Mouse (Mus musculus): ENCODE results near the gene Gimap8. TPM values are rescaled to one million over a fixed set of nuclear protein-coding genes. Genes with fewer than 3 reads are reported as not detected.

Gimap8 gene
- polyA plus RNA-seq, 1 experiment = 0.21 TPM

- Histone ChIP-seq H3K27ac (ENCODE audit: control insufficient read depth, insufficient read depth, low read depth, low read length) (no peak overlapping the region), H3K27me3 (ENCODE audit: control insufficient read depth, insufficient read depth, low read length) (no peaks in the 10 kb centered on the region)
Observed at GRCm38 (mm10) chr6:48627511-48627924, 19.5 kb upstream of the Gimap8 start.

GRCm38 (mm10) chr6:48628377-48628776 is 18.7 kb upstream of the Gimap8 start:
- Histone ChIP-seq H3K27me3 (ENCODE audit: control insufficient read depth, insufficient read depth, low read length) (no peaks in the 10 kb centered on the region), H3K36me3 (ENCODE audit: control insufficient read depth, insufficient read depth, low read length) (no peaks in the 10 kb centered on the region), H3K4me3 (ENCODE audit: control insufficient read depth, low read depth, low read length) (no peak overlapping the region), H3K4me1 (ENCODE audit: control insufficient read depth, insufficient read depth, low read length) (peaks cover 9% of the 10 kb centered on the region), H3K27ac (ENCODE audit: control insufficient read depth, insufficient read depth, low read depth, low read length) (no peak overlapping the region)
- TF ChIP-seq POLR2A (IDR thresholded peaks at IDR 0.05; ENCODE audit: control insufficient read depth, low read depth, low read length) (no peak), CTCF (IDR thresholded peaks at IDR 0.05; ENCODE audit: control insufficient read depth, insufficient read depth, insufficient replicate concordance, low read depth, low read length) (no peak)

More at GRCm38 (mm10) chr6:48627511-48627924, 19.5 kb upstream of the Gimap8 start:
- H3K4me1 ChIP-seq (ENCODE audit: control insufficient read depth, insufficient read depth, low read length) = peaks cover 9% of the 10 kb centered on the region
- H3K36me3 ChIP-seq (ENCODE audit: control insufficient read depth, insufficient read depth, low read length) = no peaks in the 10 kb centered on the region
- TF ChIP-seq CTCF (IDR thresholded peaks at IDR 0.05; ENCODE audit: control insufficient read depth, insufficient read depth, insufficient replicate concordance, low read depth, low read length) (no peak), POLR2A (IDR thresholded peaks at IDR 0.05; ENCODE audit: control insufficient read depth, low read depth, low read length) (no peak)
- peak overlapping the region; percentile 39 for H3K4me3 ChIP-seq (ENCODE audit: control insufficient read depth, low read depth, low read length)

- peak overlapping the region; percentile 56 for H3K4me3 ChIP-seq (ENCODE audit: control insufficient read depth, low read depth, low read length)
- H3K4me1 ChIP-seq (ENCODE audit: control insufficient read depth, insufficient read depth, low read length) = peaks cover 9% of the 10 kb centered on the region
- H3K27ac ChIP-seq (ENCODE audit: control insufficient read depth, insufficient read depth, low read depth, low read length) = no peak overlapping the region
- TF ChIP-seq POLR2A (IDR thresholded peaks at IDR 0.05; ENCODE audit: control insufficient read depth, low read depth, low read length) (no peak), CTCF (IDR thresholded peaks at IDR 0.05; ENCODE audit: control insufficient read depth, insufficient read depth, insufficient replicate concordance, low read depth, low read length) (no peak)
- H3K36me3 ChIP-seq (ENCODE audit: control insufficient read depth, insufficient read depth, low read length) = no peaks in the 10 kb centered on the region
- no peaks in the 10 kb centered on the region for H3K27me3 ChIP-seq (ENCODE audit: control insufficient read depth, insufficient read depth, low read length)
Observed at GRCm38 (mm10) chr6:48628808-48629660, 18.0 kb upstream of the Gimap8 start.

- H3K27me3 ChIP-seq (ENCODE audit: control insufficient read depth, insufficient read depth, low read length) = no peaks in the 10 kb centered on the region
Observed at GRCm38 (mm10) chr6:48629661-48630034, 17.4 kb upstream of the Gimap8 start.

GRCm38 (mm10) chr6:48630831-48631230 is 16.2 kb upstream of the Gimap8 start:
- H3K4me1 ChIP-seq (ENCODE audit: control insufficient read depth, insufficient read depth, low read length) = peaks cover 9% of the 10 kb centered on the region
- H3K27ac ChIP-seq (ENCODE audit: control insufficient read depth, insufficient read depth, low read depth, low read length) = no peak overlapping the region
- no peaks in the 10 kb centered on the region for H3K36me3 ChIP-seq (ENCODE audit: control insufficient read depth, insufficient read depth, low read length)
- TF ChIP-seq POLR2A (IDR thresholded peaks at IDR 0.05; ENCODE audit: control insufficient read depth, low read depth, low read length) (no peak), CTCF (IDR thresholded peaks at IDR 0.05; ENCODE audit: control insufficient read depth, insufficient read depth, insufficient replicate concordance, low read depth, low read length) (no peak)
- no peaks in the 10 kb centered on the region for H3K27me3 ChIP-seq (ENCODE audit: control insufficient read depth, insufficient read depth, low read length)
- no peak overlapping the region for H3K4me3 ChIP-seq (ENCODE audit: control insufficient read depth, low read depth, low read length)

More at GRCm38 (mm10) chr6:48629661-48630034, 17.4 kb upstream of the Gimap8 start:
- peaks cover 9% of the 10 kb centered on the region for H3K4me1 ChIP-seq (ENCODE audit: control insufficient read depth, insufficient read depth, low read length)
- no peak overlapping the region for H3K27ac ChIP-seq (ENCODE audit: control insufficient read depth, insufficient read depth, low read depth, low read length)
- no peaks in the 10 kb centered on the region for H3K36me3 ChIP-seq (ENCODE audit: control insufficient read depth, insufficient read depth, low read length)
- no peak for TF ChIP-seq CTCF (IDR thresholded peaks at IDR 0.05; ENCODE audit: control insufficient read depth, insufficient read depth, insufficient replicate concordance, low read depth, low read length)
- TF ChIP-seq POLR2A (IDR thresholded peaks at IDR 0.05; ENCODE audit: control insufficient read depth, low read depth, low read length) = no peak
- H3K4me3 ChIP-seq (ENCODE audit: control insufficient read depth, low read depth, low read length) = peak overlapping the region; percentile 56

GRCm38 (mm10) chr6:48635105-48635504 is 11.9 kb upstream of the Gimap8 start:
- Histone ChIP-seq H3K27ac (ENCODE audit: control insufficient read depth, insufficient read depth, low read depth, low read length) (no peak overlapping the region), H3K4me3 (ENCODE audit: control insufficient read depth, low read depth, low read length) (no peak overlapping the region), H3K36me3 (ENCODE audit: control insufficient read depth, insufficient read depth, low read length) (no peaks in the 10 kb centered on the region), H3K4me1 (ENCODE audit: control insufficient read depth, insufficient read depth, low read length) (no peaks in the 10 kb centered on the region; the same call in 1 of the 2 replicates), H3K27me3 (ENCODE audit: control insufficient read depth, insufficient read depth, low read length) (no peaks in the 10 kb centered on the region)
- TF ChIP-seq POLR2A (IDR thresholded peaks at IDR 0.05; ENCODE audit: control insufficient read depth, low read depth, low read length) = no peak
- TF ChIP-seq CTCF (IDR thresholded peaks at IDR 0.05; ENCODE audit: control insufficient read depth, insufficient read depth, insufficient replicate concordance, low read depth, low read length) = no peak

- Histone ChIP-seq H3K36me3 (ENCODE audit: control insufficient read depth, insufficient read depth, low read length) (no peaks in the 10 kb centered on the region), H3K27ac (ENCODE audit: control insufficient read depth, insufficient read depth, low read depth, low read length) (no peak overlapping the region), H3K27me3 (ENCODE audit: control insufficient read depth, insufficient read depth, low read length) (no peaks in the 10 kb centered on the region), H3K4me1 (ENCODE audit: control insufficient read depth, insufficient read depth, low read length) (no peaks in the 10 kb centered on the region; the same call in 1 of the 2 replicates), H3K4me3 (ENCODE audit: control insufficient read depth, low read depth, low read length) (no peak overlapping the region)
- no peak for TF ChIP-seq CTCF (IDR thresholded peaks at IDR 0.05; ENCODE audit: control insufficient read depth, insufficient read depth, insufficient replicate concordance, low read depth, low read length)
- TF ChIP-seq POLR2A (IDR thresholded peaks at IDR 0.05; ENCODE audit: control insufficient read depth, low read depth, low read length) = no peak
Observed at GRCm38 (mm10) chr6:48636515-48636914, 10.5 kb upstream of the Gimap8 start.
